Mouse (Mus musculus) thymus, adult 2 months (tissue): Measurements from ENCODE around the gene Fhl4. TPM values are rescaled to one million over a fixed set of nuclear protein-coding genes. Genes with fewer than 3 reads are reported as not detected.

Source experiments
- DNase-seq: peaks from one replicate; pipeline ENCODE4 v3.0.0; 2021
- H3K27ac ChIP-seq: fragments of 200-500 bp; 2 replicates; pipeline ENCODE4 v1.5.1; 2012; ENCODE audit warnings: low read length, control low read depth; ENCODE audit not compliant: control insufficient read depth, insufficient read depth
- H3K27me3 ChIP-seq: fragments of 200-500 bp; 2 replicates; pipeline ENCODE4 v1.6.1; 2012; ENCODE audit warnings: mild to moderate bottlenecking, low read length, moderate library complexity, mixed read lengths; ENCODE audit not compliant: control insufficient read depth, insufficient read depth
- H3K36me3 ChIP-seq: fragments of 200-500 bp; 2 replicates; pipeline ENCODE4 v1.6.1; 2012; ENCODE audit warnings: mild to moderate bottlenecking, low read length, moderate library complexity; ENCODE audit not compliant: control insufficient read depth, insufficient read depth
- H3K4me1 ChIP-seq: fragments of 200-500 bp; replicated peaks from 2 replicates; pipeline ENCODE4 v1.6.1; 2012; ENCODE audit warnings: low read length; ENCODE audit not compliant: control insufficient read depth, insufficient read depth
- H3K4me3 ChIP-seq: fragments of 200-500 bp; 2 replicates; pipeline ENCODE4 v1.5.1; 2012; ENCODE audit warnings: mild to moderate bottlenecking, low read length, control low read depth, moderate library complexity; ENCODE audit not compliant: control insufficient read depth, insufficient read depth
- CTCF ChIP-seq: fragments of 200-500 bp; IDR thresholded peaks from 2 replicates; pipeline ENCODE4 v1.5.1; 2012; ENCODE audit warnings: mild to moderate bottlenecking, control low read depth, low read length, moderate library complexity, borderline replicate concordance; ENCODE audit not compliant: control insufficient read depth, poor library complexity, insufficient read depth; ENCODE audit errors: extremely low read depth
- POLR2A ChIP-seq: fragments of 200-500 bp; IDR thresholded peaks from 2 replicates; pipeline ENCODE4 v1.6.1; 2012; ENCODE audit warnings: mild to moderate bottlenecking, low read length, control low read depth, moderate library complexity; ENCODE audit not compliant: control insufficient read depth, poor library complexity, insufficient read depth; ENCODE audit errors: extremely low read depth
- WGBS: fragments of 180-500 bp; shearing (Covaris S2); methylation state at CpG from one replicate; pipeline ENCODE4 v1.1.7; 2018; 5-methylcytosine and 5-hydroxymethylcytosine counted together
- polyA plus RNA-seq: library from polyadenylated mRNA; depleted of rRNA; stranded (reverse); fragments of >200 nt; gene quantifications from 2 replicates; pipeline ENCODE4 v1.2.3, GENCODE M21; 2012

Gene Fhl4
- polyA plus RNA-seq, 1 experiment: 0.98 TPM

DNA sequence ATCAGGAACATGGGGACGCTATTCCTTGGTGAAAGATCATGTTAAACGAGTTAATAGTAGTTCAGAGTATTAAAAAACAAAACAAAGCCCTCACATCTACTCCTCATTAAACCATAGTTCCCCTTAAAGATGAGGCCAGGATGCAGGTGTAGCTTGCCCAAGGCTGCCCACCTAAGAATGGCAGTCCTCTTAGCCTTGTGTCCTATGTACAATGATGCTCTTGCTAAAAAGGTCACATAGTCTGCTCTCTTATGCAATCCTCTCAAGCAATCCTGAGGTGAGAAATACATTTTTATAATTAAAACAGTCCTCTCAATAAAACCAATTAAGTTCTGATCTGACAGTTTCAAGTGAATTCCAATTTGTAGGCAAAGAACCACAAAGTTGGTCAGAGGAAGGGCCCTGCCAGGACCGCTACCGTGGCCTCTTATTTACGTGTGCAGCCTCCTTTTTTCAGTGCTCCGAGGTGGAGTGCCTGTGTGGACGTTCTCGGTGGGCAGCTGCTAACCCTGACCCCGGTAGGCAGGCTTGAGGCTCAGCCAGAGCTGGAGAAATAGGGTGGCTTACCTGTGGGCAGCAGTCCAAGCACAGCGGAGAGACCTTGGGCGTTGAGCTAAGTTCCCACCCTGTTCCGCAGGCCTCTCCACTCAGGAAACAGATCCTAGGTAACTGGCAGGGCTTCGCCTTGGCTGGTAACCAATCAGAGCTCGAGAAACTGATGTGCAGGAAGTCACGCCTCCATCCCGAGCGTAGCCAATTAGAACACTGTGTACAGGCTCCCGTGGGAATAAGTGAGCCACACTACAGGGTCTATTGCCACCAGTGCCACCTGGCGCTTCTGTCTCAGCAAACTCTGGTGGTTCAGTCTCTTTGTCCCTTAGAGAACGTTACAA lies 25.3 kb upstream of the Fhl4 start, which contains the start of gene Mterf2:
TSS of gene Mterf2 (minus strand) at position 633 of the 893 bp plus-strand sequence.
- Histone ChIP-seq H3K4me3 (peak within 1 kb of the TSS; percentile 95), H3K27me3 (no peaks in the 10 kb centered on the region), H3K36me3 (0 out of 2 replicates have a peak, but pooled peaks cover 3% of the 10 kb centered on the region), H3K4me1 (peaks cover 6% of the 10 kb centered on the region), H3K27ac (no peak within 1 kb of the TSS)
- TF ChIP-seq POLR2A (no peak), CTCF (no peak)
- WGBS: 7% methylated on average over 20 of the region's 20 CpGs
- DNase-seq: peak; percentile 91

DNA sequence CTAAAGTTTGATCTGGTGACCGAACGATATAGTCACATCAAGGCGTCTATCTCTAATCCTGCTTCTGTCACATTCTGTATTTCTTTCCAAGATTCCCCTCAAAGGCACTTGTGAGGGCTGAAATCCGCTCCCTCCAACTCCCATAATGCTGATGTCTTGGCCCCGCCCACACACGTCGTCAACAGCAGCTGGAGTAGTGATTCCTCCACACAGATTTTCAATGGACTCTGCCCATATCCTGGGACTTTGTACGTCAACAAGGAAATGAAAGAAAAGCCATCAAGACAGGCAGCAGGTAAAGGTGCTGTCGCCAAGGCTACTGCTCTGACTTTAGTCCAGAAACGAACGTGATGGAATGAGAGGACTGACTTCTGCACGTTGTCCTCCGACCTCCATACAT lies 22.9 kb upstream of the Fhl4 start:
- Histone ChIP-seq H3K27me3 (no peaks in the 10 kb centered on the region), H3K4me1 (peaks cover 6% of the 10 kb centered on the region), H3K4me3 (no peak overlapping the region), H3K36me3 (peaks cover 16% of the 10 kb centered on the region), H3K27ac (no peak overlapping the region)
- TF ChIP-seq CTCF (no peak), POLR2A (no peak)
- DNase-seq: no peak
- WGBS: 95% methylated on average over 13 of the region's 13 CpGs

DNA sequence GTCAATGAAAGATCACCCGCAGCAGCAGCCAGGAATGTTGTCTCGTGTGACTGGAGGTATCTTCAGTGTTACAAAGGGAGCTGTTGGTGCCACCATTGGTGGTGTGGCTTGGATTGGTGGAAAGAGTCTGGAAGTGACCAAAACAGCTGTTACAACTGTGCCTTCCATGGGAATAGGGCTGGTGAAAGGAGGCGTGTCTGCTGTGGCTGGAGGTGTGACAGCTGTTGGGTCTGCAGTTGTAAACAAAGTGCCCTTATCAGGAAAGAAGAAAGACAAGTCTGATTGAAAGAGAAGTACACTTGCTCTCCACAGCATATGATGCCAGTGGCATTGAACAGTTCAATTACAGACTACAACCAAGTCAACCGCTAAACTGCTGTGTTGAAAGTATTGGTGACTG lies 12.1 kb upstream of the Fhl4 start:
- no peak overlapping the region for H3K27ac ChIP-seq
- DNase-seq: no peak
- no peak for TF ChIP-seq POLR2A
- no peak for TF ChIP-seq CTCF
- H3K27me3 ChIP-seq: no peaks in the 10 kb centered on the region
- H3K36me3 ChIP-seq: peaks cover 10% of the 10 kb centered on the region; the same call in 1 of the 2 replicates
- over 99% methylated on average over 4 of the region's 4 CpGs for WGBS
- H3K4me1 ChIP-seq: no peaks in the 10 kb centered on the region
- H3K4me3 ChIP-seq: no peak overlapping the region

DNA sequence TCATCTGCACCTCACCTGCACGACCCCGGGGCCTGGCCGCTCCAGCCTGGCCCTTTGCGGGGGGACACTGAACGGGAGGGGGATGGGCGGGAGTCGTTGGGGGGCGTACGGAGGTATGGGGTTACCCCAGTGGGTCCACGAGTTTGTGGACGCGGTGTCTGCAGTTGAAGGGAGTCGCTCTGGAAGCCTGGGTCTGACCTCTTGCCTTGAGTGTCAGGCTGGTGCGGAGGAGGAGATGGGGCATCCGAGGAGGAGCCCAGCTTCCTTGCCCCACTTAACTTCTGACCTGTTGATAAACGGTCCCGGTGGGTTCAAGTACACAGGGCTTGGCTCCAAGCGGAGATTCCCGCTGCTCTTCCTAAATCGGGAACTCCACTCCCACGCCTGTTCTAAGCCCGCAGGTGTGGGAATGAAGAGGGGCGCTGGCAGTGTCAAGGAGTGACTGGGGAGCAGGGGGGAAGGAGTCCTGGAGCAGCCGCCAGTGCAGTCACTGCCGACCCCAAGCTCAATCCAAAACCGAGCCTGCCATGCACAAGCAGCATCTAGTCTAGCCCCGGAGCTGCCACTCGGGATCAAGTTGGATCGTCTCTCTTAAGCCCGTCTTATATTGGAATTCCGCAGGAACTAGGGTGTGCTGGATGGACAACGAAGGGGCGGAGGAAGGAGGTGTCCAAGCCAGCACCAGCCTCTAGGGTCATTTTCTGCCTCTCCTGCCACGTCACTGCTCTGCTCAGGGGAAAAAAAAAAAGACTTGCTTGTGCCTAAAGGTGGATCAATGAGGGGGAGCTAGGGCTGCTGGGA lies 990 bp upstream of the Fhl4 start:
- 4% methylated on average over 34 of the region's 34 CpGs for WGBS
- peaks cover 9% of the 10 kb centered on the region for H3K4me1 ChIP-seq
- H3K27ac ChIP-seq: no peak overlapping the region

DNA sequence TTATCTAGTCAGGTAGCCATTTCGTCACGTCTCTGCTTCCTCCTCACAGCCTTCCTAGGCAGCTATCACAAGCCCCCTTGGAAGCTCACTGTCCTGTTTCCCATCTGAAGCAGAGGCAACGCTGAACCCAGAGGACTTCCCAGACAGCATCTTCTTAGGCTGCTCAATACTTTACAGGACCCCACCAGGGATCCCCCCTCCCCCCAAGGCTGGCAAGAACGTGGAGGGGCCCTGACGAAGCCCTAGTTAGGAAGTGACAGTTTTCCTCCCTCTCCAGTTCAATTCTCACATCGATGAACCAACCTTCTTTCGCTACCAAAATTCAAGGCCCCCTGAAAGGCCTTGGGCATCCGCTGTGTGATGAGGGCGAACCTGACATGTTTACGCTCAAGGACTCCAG lies 454 bp downstream of the Fhl4 start:
- Histone ChIP-seq H3K27me3 (no peaks in the 10 kb centered on the region), H3K4me1 (peaks cover 9% of the 10 kb centered on the region), H3K4me3 (peak overlapping the region; percentile 90), H3K27ac (peak overlapping the region; percentile 74), H3K36me3 (no peaks in the 10 kb centered on the region)
- TF ChIP-seq CTCF (no peak), POLR2A (no peak)
- 4% methylated on average over 10 of the region's 10 CpGs for WGBS
- no peak for DNase-seq

More for the DNA sequence above, 990 bp upstream of the Fhl4 start:
- DNase-seq: peak; percentile 39
- Histone ChIP-seq H3K4me3 (peak overlapping the region; percentile 71), H3K36me3 (no peaks in the 10 kb centered on the region), H3K27me3 (no peaks in the 10 kb centered on the region)
- TF ChIP-seq CTCF (no peak), POLR2A (no peak; the same call in 1 of the 2 replicates)

DNA sequence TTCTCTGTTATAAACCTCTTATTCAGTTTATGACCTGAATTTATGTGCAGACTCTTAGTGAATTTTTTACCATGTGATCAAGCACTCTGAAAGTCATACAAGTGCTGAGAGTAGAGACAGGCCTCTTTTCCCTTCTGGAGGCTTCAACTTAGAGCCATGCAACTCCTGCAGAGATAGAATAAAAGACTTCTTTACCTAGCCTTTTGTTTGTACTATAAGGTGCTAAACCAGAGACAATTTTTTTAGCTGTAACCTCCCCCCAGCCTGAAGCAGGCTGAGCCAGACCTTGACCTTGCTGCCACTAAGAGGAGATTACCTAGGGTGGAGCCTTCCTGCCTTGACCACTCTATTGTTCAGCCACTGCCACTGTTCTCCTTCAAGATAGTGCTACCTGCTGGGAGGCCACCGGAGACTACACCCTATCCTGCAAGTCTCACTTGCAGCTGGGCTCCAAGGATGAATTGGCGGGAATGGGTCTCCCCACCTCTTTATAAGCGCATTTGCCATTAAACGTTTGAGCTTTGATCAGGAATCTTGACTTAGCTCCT lies 30.6 kb downstream of the Fhl4 start:
- no peak overlapping the region for H3K4me3 ChIP-seq
- no peaks in the 10 kb centered on the region for H3K36me3 ChIP-seq
- no peak for DNase-seq
- no peaks in the 10 kb centered on the region for H3K27me3 ChIP-seq
- WGBS: 85% methylated on average over 4 of the region's 4 CpGs
- no peak for TF ChIP-seq POLR2A
- no peak for TF ChIP-seq CTCF
- no peaks in the 10 kb centered on the region for H3K4me1 ChIP-seq
- H3K27ac ChIP-seq: no peak overlapping the region
